Mouse (Mus musculus) embryonic facial prominence, embryonic 15.5 days (tissue): ENCODE results near the gene Slc38a8. TPM values are rescaled to one million over a fixed set of nuclear protein-coding genes. Genes with fewer than 3 reads are reported as not detected.
A peak's percentile ranks its signal among the peaks of the same experiment; 100 is the strongest.

Source experiments
- ATAC-seq: fragments of 200-750 bp; cut with Nextera tagmentation; 2 replicates; pipeline ENCODE4 v1.8.0; 2017; ENCODE audit warnings: low read depth, moderate TSS enrichment; ENCODE audit not compliant: insufficient number of reproducible peaks, low FRiP score, low TSS enrichment
- H3K27ac ChIP-seq: fragments of 300-500 bp; sonication (generic); replicated peaks from 2 replicates; pipeline ENCODE4 v1.5.1; 2015; ENCODE audit warnings: mild to moderate bottlenecking, inconsistent platforms
- H3K27me3 ChIP-seq: fragments of 300-500 bp; sonication (generic); 2 replicates; pipeline ENCODE4 v1.6.1; 2015; ENCODE audit warnings: inconsistent platforms
- H3K36me3 ChIP-seq: fragments of 300-500 bp; sonication (generic); 2 replicates; pipeline ENCODE4 v1.6.1; 2015; ENCODE audit warnings: mild to moderate bottlenecking, inconsistent platforms
- H3K4me1 ChIP-seq: fragments of 300-500 bp; sonication (generic); 2 replicates; pipeline ENCODE4 v1.6.1; 2015; ENCODE audit warnings: inconsistent platforms
- H3K4me2 ChIP-seq: fragments of 300-500 bp; sonication (generic); replicated peaks from 2 replicates; pipeline ENCODE4 v1.6.1; 2015; ENCODE audit warnings: mild to moderate bottlenecking, inconsistent platforms
- H3K4me3 ChIP-seq: fragments of 300-500 bp; sonication (generic); replicated peaks from 2 replicates; pipeline ENCODE4 v1.5.1; 2015; ENCODE audit warnings: mild to moderate bottlenecking, inconsistent platforms
- H3K9ac ChIP-seq: fragments of 300-500 bp; sonication (generic); 2 replicates; pipeline ENCODE4 v1.6.1; 2015; ENCODE audit warnings: inconsistent platforms
- H3K9me3 ChIP-seq: fragments of 300-500 bp; sonication (generic); replicated peaks from 2 replicates; pipeline ENCODE4 v1.6.1; 2016; ENCODE audit warnings: inconsistent platforms
- WGBS: fragments of 180-500 bp; shearing (Covaris S2); methylation state at CpG from one replicate; pipeline ENCODE4 v1.1.7; 2015; 5-methylcytosine and 5-hydroxymethylcytosine counted together
- polyA plus RNA-seq: library from polyadenylated mRNA; unstranded; fragments of >200 nt; fragmentation: Nextera tagmentation; extraction: Ambion mirVana; gene quantifications from 2 replicates; pipeline ENCODE4 v1.2.1, GENCODE M21; 2015

Gene Slc38a8
- polyA plus RNA-seq, 1 experiment from 2014 or later: 0.09 TPM

DNA sequence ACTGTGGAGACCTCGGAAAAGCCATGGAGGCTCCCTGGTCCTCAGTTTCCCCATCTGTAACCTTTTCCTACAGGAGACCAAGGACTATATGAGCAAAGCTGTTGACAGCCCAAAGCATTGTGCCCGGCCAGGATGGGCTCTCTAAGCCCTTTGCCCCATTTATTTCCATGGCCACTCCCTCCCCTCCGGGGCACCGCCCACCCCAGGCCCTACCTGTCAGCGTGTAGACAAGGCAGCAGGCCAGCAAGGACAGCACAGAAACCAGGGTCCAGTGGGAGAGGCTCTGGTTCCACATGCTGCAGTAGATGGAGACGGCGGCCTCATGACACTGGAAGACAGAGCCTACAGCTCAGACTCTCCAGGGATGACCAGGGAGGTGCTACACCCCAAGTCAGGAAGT lies 14.4 kb downstream of the Slc38a8 start:
- ATAC-seq: no peak

DNA sequence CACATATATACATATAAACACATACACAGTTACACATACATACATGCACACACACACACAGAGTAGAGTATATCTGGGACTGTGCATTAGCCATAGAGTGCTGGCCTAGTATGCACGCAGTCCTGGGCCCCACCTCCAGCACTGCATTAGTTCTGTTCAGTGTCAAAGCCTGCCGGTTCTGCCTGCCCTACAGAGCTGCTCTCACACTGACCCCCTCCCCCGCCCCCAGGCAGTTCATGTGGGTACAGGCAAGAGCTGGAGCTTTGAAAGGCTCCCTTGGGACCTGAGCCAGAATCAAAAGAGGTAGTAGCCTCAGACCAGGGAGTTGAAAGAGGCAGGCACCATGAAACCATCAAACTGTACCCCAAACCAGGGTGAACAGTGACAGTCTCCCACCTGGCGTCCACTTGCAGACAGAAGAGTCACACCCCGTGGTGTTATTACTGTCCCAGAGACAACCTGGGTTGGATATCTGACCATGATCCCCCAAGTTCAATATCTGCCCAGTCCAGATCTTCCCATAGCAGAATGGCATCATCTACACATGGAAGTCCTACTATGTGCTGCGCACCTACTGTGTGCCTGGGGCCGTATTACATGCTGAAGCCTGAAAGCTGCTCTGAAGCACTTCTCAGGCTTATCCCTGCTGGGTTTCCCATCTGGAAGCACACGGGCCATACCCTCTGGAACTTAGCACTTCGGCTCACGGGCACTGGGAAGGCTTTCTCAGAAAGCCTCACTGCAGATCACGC lies 17.2 kb downstream of the Slc38a8 start:
- no peak overlapping the region for H3K4me3 ChIP-seq
- H3K9me3 ChIP-seq: no peaks in the 10 kb centered on the region
- no peak overlapping the region for H3K27ac ChIP-seq
- 0 out of 2 replicates have a peak, but pooled peaks have one; percentile 36 for ATAC-seq
- H3K4me2 ChIP-seq: no peak overlapping the region
- 80% methylated on average over 11 of the region's 11 CpGs for WGBS
- no peaks in the 10 kb centered on the region for H3K4me1 ChIP-seq
- no peaks in the 10 kb centered on the region for H3K27me3 ChIP-seq
- no peak overlapping the region for H3K9ac ChIP-seq
- H3K36me3 ChIP-seq: no peaks in the 10 kb centered on the region

More for the DNA sequence above, 14.4 kb downstream of the Slc38a8 start:
- Histone ChIP-seq H3K9ac (no peak overlapping the region), H3K4me1 (peaks cover 8% of the 10 kb centered on the region; the same call in 1 of the 2 replicates), H3K27me3 (no peaks in the 10 kb centered on the region), H3K27ac (no peak overlapping the region), H3K4me3 (no peak overlapping the region), H3K9me3 (no peaks in the 10 kb centered on the region), H3K4me2 (no peak overlapping the region), H3K36me3 (no peaks in the 10 kb centered on the region)
- WGBS: 71% methylated on average over 7 of the region's 7 CpGs

- H3K27ac ChIP-seq: no peak overlapping the region
- no peak for ATAC-seq
- H3K4me1 ChIP-seq: no peaks in the 10 kb centered on the region
- H3K9ac ChIP-seq: no peak overlapping the region
- H3K4me3 ChIP-seq: no peak overlapping the region
- H3K4me2 ChIP-seq: no peak overlapping the region
- H3K27me3 ChIP-seq: no peaks in the 10 kb centered on the region
- H3K36me3 ChIP-seq: no peaks in the 10 kb centered on the region
- H3K9me3 ChIP-seq: no peaks in the 10 kb centered on the region
- 16% methylated on average over 5 of the region's 5 CpGs for WGBS
These were observed 22.8 kb downstream of the Slc38a8 start for GRCm38 (mm10) chr8:119478684-119479083.

- no peak for ATAC-seq
- H3K4me2 ChIP-seq: no peak overlapping the region
- no peak overlapping the region for H3K27ac ChIP-seq
- H3K4me1 ChIP-seq: peaks cover 22% of the 10 kb centered on the region
- 86% methylated on average over 8 of the region's 8 CpGs for WGBS
- no peaks in the 10 kb centered on the region for H3K36me3 ChIP-seq
- H3K9ac ChIP-seq: no peak overlapping the region
- H3K27me3 ChIP-seq: peaks cover 23% of the 10 kb centered on the region
- no peak overlapping the region for H3K4me3 ChIP-seq
- no peaks in the 10 kb centered on the region for H3K9me3 ChIP-seq
These were observed 33.4 kb downstream of the Slc38a8 start for GRCm38 (mm10) chr8:119468091-119468490.

DNA sequence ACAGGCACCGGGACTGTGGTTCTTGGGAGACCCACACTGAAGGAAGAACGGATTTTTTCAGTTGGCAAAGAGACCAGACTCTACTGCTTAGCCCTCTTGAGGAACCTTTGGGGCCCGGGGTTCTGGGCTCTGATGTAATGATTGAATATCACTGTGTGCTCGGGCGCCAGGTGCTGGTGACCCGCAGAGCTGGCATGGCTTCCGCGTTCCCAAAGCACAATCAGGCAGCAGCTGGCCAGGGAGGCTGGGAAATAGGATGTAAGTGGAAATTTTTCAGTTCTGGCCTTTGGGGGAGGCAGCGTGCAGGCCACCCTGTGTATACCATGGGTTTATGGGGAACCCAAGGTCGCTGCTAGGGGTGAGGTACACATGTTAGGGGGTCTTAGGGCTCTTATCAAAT lies 34.7 kb downstream of the Slc38a8 start:
- H3K9ac ChIP-seq: no peak overlapping the region
- H3K9me3 ChIP-seq: no peaks in the 10 kb centered on the region
- no peaks in the 10 kb centered on the region for H3K36me3 ChIP-seq
- no peak overlapping the region for H3K4me2 ChIP-seq
- peaks cover 22% of the 10 kb centered on the region for H3K4me1 ChIP-seq
- H3K27me3 ChIP-seq: peaks cover 23% of the 10 kb centered on the region
- H3K27ac ChIP-seq: no peak overlapping the region
- 75% methylated on average over 10 of the region's 10 CpGs for WGBS
- H3K4me3 ChIP-seq: no peak overlapping the region
- no peak for ATAC-seq

DNA sequence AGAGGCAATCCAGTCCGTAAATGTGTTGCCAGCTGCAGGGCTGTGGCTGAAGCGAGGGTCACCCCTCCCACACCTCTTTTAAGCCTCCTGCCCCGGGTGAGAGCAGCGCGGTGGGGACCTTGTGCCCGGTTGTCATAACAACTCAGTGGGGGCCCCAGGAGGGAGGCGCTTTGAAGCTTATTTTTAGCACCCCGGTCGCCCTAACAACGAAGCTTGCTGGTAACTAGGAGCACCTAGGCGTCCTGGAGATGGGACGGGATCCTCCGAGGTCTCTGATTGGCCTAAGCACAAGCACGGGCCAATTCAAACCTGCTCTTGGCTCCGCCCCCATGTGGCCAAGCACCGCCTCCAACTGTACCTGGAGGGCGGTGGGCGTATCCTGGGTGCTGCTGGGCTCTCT lies 35.4 kb downstream of the Slc38a8 start:
- Histone ChIP-seq H3K4me3 (no peak overlapping the region), H3K9me3 (no peaks in the 10 kb centered on the region), H3K27me3 (peaks cover 23% of the 10 kb centered on the region), H3K4me1 (peaks cover 22% of the 10 kb centered on the region), H3K27ac (no peak overlapping the region), H3K4me2 (peak overlapping the region; percentile 32), H3K9ac (no peak overlapping the region), H3K36me3 (no peaks in the 10 kb centered on the region)
- peak; percentile 65 for ATAC-seq
- WGBS: 3% methylated on average over 18 of the region's 18 CpGs

- H3K27me3 ChIP-seq: peaks cover 23% of the 10 kb centered on the region
- H3K4me3 ChIP-seq: no peak overlapping the region
- WGBS: 54% methylated on average over 7 of the region's 7 CpGs
- no peak for ATAC-seq
- no peak overlapping the region for H3K4me2 ChIP-seq
- no peaks in the 10 kb centered on the region for H3K9me3 ChIP-seq
- no peak overlapping the region for H3K9ac ChIP-seq
- H3K4me1 ChIP-seq: peaks cover 26% of the 10 kb centered on the region
- H3K36me3 ChIP-seq: no peaks in the 10 kb centered on the region
- no peak overlapping the region for H3K27ac ChIP-seq
These were observed 37.8 kb downstream of the Slc38a8 start for GRCm38 (mm10) chr8:119463709-119464108.

- no peak overlapping the region for H3K4me3 ChIP-seq
- H3K27ac ChIP-seq: no peak overlapping the region
- H3K9ac ChIP-seq: no peak overlapping the region
- no peak overlapping the region for H3K4me2 ChIP-seq
- H3K27me3 ChIP-seq: peaks cover 18% of the 10 kb centered on the region
- WGBS: 79% methylated on average over 9 of the region's 9 CpGs
- H3K36me3 ChIP-seq: no peaks in the 10 kb centered on the region
- H3K9me3 ChIP-seq: no peaks in the 10 kb centered on the region
- no peak for ATAC-seq
- H3K4me1 ChIP-seq: peaks cover 24% of the 10 kb centered on the region
These were observed 40.1 kb downstream of the Slc38a8 start for GRCm38 (mm10) chr8:119461356-119461755.

- H3K4me2 ChIP-seq: no peak overlapping the region
- no peak overlapping the region for H3K9ac ChIP-seq
- 50% methylated on average over 16 of the region's 16 CpGs for WGBS
- no peaks in the 10 kb centered on the region for H3K36me3 ChIP-seq
- no peaks in the 10 kb centered on the region for H3K9me3 ChIP-seq
- H3K27ac ChIP-seq: no peak overlapping the region
- 0 out of 2 replicates have a peak, but pooled peaks cover 9% of the 10 kb centered on the region for H3K4me1 ChIP-seq
- H3K27me3 ChIP-seq: peaks cover 3% of the 10 kb centered on the region
- no peak for ATAC-seq
- H3K4me3 ChIP-seq: no peak overlapping the region
These were observed 41.8 kb downstream of the Slc38a8 start for GRCm38 (mm10) chr8:119459724-119460123.

- 82% methylated on average over 5 of the region's 5 CpGs for WGBS
- no peak for ATAC-seq
These were observed 45.5 kb downstream of the Slc38a8 start for GRCm38 (mm10) chr8:119456045-119456444.

DNA sequence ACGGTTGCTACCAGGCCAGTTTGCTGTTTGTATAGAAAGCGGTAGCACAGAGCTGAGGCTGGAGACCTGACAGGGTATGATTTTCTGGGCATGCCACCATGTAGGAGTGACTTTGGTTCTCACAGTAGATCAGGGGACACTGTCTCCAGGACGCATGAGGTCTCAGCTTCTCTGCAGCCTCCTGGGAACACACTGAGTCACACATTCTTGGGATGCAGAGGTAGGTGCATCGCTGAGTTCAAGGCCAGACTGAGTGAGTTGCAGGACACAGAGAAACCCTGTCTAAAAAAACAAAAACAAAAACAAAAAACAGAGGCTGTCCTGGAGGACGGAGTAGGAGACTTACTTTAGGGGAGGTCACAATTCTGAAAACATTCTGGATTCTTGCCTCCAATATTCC lies 48.6 kb downstream of the Slc38a8 start:
- ATAC-seq: no peak
- Histone ChIP-seq H3K27ac (no peak overlapping the region), H3K4me2 (no peak overlapping the region), H3K36me3 (no peaks in the 10 kb centered on the region), H3K9ac (no peak overlapping the region), H3K9me3 (no peaks in the 10 kb centered on the region), H3K27me3 (peaks cover 14% of the 10 kb centered on the region), H3K4me3 (no peak overlapping the region), H3K4me1 (no peaks in the 10 kb centered on the region)
- 84% methylated on average over 5 of the region's 5 CpGs for WGBS

More at GRCm38 (mm10) chr8:119456045-119456444, 45.5 kb downstream of the Slc38a8 start:
- Histone ChIP-seq H3K4me1 (0 out of 2 replicates have a peak, but pooled peaks cover 4% of the 10 kb centered on the region), H3K4me2 (no peak overlapping the region), H3K36me3 (no peaks in the 10 kb centered on the region), H3K9ac (no peak overlapping the region), H3K27me3 (no peaks in the 10 kb centered on the region), H3K4me3 (no peak overlapping the region), H3K9me3 (no peaks in the 10 kb centered on the region), H3K27ac (no peak overlapping the region)

- peaks cover 12% of the 10 kb centered on the region for H3K4me1 ChIP-seq
- H3K9ac ChIP-seq: no peak overlapping the region
- no peaks in the 10 kb centered on the region for H3K9me3 ChIP-seq
- 85% methylated on average over 4 of the region's 4 CpGs for WGBS
- H3K36me3 ChIP-seq: no peaks in the 10 kb centered on the region
- ATAC-seq: no peak
- peaks cover 26% of the 10 kb centered on the region for H3K27me3 ChIP-seq
- H3K4me3 ChIP-seq: no peak overlapping the region
- no peak overlapping the region for H3K27ac ChIP-seq
- H3K4me2 ChIP-seq: no peak overlapping the region
These were observed 50.4 kb downstream of the Slc38a8 start for GRCm38 (mm10) chr8:119451131-119451530.
